Comparison of ENCODE assay signal across 1 mouse cellular context in the genomic region with DNA sequence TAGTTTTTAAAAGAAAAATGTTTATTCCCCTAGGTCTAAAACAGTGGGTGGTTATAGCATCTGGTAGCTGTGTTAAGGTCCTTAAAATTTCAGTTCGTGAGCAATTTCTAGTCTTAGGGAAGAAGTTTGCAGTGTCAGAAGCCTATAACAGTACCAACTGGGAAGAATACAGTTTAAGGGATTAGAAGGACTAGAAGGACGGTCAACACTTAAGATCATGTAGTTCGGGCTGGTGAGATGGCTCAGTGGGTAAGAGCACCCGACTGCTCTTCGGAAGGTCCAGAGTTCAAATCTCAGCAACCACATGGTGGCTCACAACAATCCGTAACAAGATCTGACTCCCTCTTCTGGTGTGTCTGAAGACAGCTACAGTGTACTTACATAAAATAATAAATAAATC. TPM values are rescaled to one million over a fixed set of nuclear protein-coding genes. Genes with fewer than 3 reads are reported as not detected.
"Had no signal": no experiment of that assay in that cellular context is flagged by ENCODE, and none has a peak within 500 bp of the region (broad histone marks: within the 10 kb centered on the region; RNA-seq: fewer than 3 reads in every experiment).

No protein-coding gene starts in this region.

RNA-seq across cellular contexts. Expression of a gene that starts 3.5 kb away (rescaled TPM):
- total RNA-seq: neutrophil, adult 5-6 weeks had no signal

RNA-seq across cellular contexts. Expression of a gene that starts 8.5 kb away (rescaled TPM):
- total RNA-seq: neutrophil, adult 5-6 weeks had no signal
